Mouse (Mus musculus) left cerebral cortex, adult 2 months (tissue): Measurements from ENCODE around the gene Dlx5. TPM values are rescaled to one million over a fixed set of nuclear protein-coding genes. Genes with fewer than 3 reads are reported as not detected.

Experiments
- DNase-seq, 2 experiments: peaks; one replicate each; pipeline ENCODE4 v3.0.0; 2021 to 2022; ENCODE audit warnings: low spot score in 2 of 2, mixed read lengths in 1 of 2; ENCODE audit errors: extremely low spot score in 1 of 2
- H3K27ac ChIP-seq: fragments of 200-600 bp; 2 replicates; pipeline ENCODE4 v1.8.1; 2022
- H3K4me3 ChIP-seq: fragments of 200-600 bp; 2 replicates; pipeline ENCODE4 v1.8.1; 2022
- CTCF ChIP-seq: fragments of 200-600 bp; IDR thresholded peaks from 2 replicates; pipeline ENCODE4 v1.8.1; 2022; ENCODE audit warnings: antibody characterized with exemption, mild to moderate bottlenecking, moderate library complexity
- intact Hi-C: fragments of 180-260 bp; cut with DNase I; formaldehyde crosslinking; loops from one replicate; pipeline ENCODE4 v1.15.1; 2025
- long read RNA-seq, 2 experiments: library from polyadenylated mRNA; stranded (forward); transcript quantifications; one replicate each; pipeline ENCODE4 v2.0.0; 2021; ENCODE audit warnings: borderline mapping rate in 2 of 2
- total RNA-seq, 2 experiments: library from RNA; stranded (reverse); gene quantifications; 2 replicates each; pipeline ENCODE4 v1.2.3; 2021

Gene Dlx5
- total RNA-seq, result 1 to 10 TPM; 5.6 to 8.9 TPM
- long read RNA-seq, experiment 1, partial matches to known transcripts, result 0 of 3 reads
- long read RNA-seq, experiment 1, other reads (novel, unspliced or antisense), result 0 of 3 reads
- long read RNA-seq, experiment 2, partial matches to known transcripts, result 0 of 4 reads
- long read RNA-seq, experiment 2, other reads (novel, unspliced or antisense), result 0 of 4 reads

DNA sequence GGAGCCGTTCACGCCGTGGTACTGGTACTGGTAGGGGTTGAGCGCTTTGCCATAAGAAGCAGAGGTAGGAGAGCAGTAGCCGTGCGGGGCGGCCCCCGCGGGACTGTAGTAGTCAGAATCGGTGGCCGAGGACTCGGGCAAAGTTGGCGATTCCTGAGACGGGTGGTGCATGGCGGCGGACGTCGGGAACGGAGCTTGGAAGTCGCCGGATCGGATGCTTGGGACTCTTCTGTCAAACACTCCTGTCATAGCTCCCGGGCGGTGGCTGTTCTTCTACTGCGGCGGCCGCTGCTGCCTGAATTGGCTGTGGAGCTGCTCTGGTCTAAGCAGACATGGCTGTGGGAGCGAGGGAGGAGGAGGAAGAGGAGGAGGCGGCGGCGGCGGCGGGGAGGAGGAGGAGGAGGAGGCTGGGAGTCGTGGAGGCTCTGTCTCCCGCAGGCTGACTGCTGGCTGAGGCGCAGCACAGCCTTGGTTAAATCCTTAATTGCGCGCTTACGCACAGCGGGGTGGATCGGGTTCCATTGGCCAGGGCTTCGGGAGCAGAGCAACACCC is at the start of gene Dlx5:
Dlx5 (minus strand) TSS at position 448 of the 553 bp plus-strand sequence.
- TF ChIP-seq CTCF, result no peak
- no peak within 1 kb of the TSS; the same call in 1 of the 2 replicates for H3K27ac ChIP-seq
- peak within 1 kb of the TSS; percentile 44 for H3K4me3 ChIP-seq
- peak in 1 of 2 experiments; percentile 63 for DNase-seq
- intact Hi-C loops, result loop anchor here (10.0 kb wide), 2 partner anchors 667 to 777 kb away; partner anchors contain the start of gene Slc25a13

- TF ChIP-seq CTCF, result no peak
- DNase-seq, result no peak
- H3K27ac ChIP-seq, result no peak overlapping the region
- intact Hi-C loops, result no loop called here
- no peak overlapping the region for H3K4me3 ChIP-seq
These were observed 49.6 kb upstream of the Dlx5 start for GRCm38 (mm10) chr6:6931507-6931906.

GRCm38 (mm10) chr6:6930831-6931230 is 48.9 kb upstream of the Dlx5 start:
- TF ChIP-seq CTCF, result no peak
- H3K4me3 ChIP-seq, result no peak overlapping the region
- no peak overlapping the region for H3K27ac ChIP-seq
- intact Hi-C loops, result no loop called here
- DNase-seq, result no peak

DNA sequence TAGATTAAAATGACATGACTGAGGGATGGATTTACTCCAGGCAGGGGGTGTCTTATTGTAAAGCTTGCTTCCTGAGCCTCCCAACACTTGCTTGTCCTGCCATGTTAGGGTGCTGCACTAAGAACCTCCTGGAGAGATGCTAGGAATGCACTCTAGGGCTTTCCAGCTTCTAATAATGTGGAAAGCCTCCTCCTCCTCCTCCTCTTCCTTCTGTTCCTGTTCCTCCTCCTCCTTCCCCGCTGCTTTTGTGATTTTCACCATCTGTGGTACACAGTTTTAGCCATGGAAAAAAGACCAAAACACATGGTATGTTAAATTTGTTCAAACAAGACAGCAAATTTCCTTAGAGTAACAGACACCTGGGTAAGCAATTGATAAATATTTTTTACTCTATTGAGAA is 43.4 kb upstream of the Dlx5 start:
- Histone ChIP-seq H3K4me3 (no peak overlapping the region), H3K27ac (no peak overlapping the region)
- DNase-seq, result no peak
- intact Hi-C loops, result no loop called here
- TF ChIP-seq CTCF, result no peak

GRCm38 (mm10) chr6:6917334-6917733 is 35.4 kb upstream of the Dlx5 start:
- DNase-seq, result no peak
- intact Hi-C loops, result loop anchor here (5.0 to 10.0 kb wide), 2 partner anchors 910 to 1273 kb away; no protein-coding TSS in a partner anchor
- TF ChIP-seq CTCF, result no peak
- Histone ChIP-seq H3K27ac (no peak overlapping the region), H3K4me3 (no peak overlapping the region)

DNA sequence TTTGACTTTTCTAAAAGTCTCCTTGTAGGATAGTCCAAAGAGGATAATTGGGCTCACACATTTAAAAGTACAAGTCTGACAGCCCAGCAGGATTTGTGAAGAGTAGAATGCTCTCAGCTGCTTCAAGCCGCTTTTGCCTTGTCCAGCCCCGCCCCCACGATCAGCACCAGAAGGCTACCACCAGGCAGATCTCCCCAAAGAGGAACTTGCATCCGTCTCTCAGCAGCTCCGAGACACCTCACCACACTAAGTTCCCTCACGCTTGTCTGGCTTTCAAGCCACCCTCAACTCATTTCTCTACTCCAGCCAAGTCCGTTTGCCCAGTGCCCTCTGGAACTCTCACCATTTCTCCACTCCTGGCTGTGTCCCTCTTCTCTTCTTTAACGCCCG is 33.6 kb upstream of the Dlx5 start:
- no peak overlapping the region for H3K27ac ChIP-seq
- TF ChIP-seq CTCF, result no peak
- no peak overlapping the region for H3K4me3 ChIP-seq
- intact Hi-C loops, result loop anchor here (2.0 to 10.0 kb wide), 3 partner anchors 908 to 1271 kb away; no protein-coding TSS in a partner anchor
- no peak for DNase-seq

- DNase-seq, result peak in 1 of 2 experiments; percentile 26
- intact Hi-C loops, result loop anchor here (2.0 to 10.0 kb wide), 3 partner anchors 908 to 1270 kb away; no protein-coding TSS in a partner anchor
- no peak overlapping the region for H3K27ac ChIP-seq
- no peak overlapping the region for H3K4me3 ChIP-seq
- peak; percentile 77 for TF ChIP-seq CTCF
These were observed 33.1 kb upstream of the Dlx5 start for GRCm38 (mm10) chr6:6914849-6915525.

DNA sequence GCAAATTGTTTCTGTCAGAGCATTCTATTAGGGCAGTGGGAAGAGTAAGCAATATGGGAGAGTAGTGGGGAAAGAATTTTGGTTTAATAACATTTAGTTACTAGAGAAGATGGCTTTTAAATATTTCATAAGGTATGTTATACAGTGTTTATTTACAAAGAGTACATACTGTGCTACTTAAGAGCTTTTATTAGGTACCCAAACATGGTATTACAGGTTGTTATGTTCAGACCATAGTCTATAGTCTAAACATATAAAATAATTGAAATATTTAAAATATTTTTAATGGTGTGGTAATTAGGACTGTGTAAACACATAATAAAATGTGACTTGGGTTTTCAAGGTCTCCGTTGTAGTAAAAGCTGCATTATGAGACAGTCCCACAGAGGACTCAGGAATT is 32.4 kb upstream of the Dlx5 start:
- no peak overlapping the region for H3K27ac ChIP-seq
- no peak for DNase-seq
- intact Hi-C loops, result loop anchor here (2.0 to 10.0 kb wide), 2 partner anchors 1056 to 1270 kb away; no protein-coding TSS in a partner anchor
- no peak overlapping the region for H3K4me3 ChIP-seq
- no peak for TF ChIP-seq CTCF

DNA sequence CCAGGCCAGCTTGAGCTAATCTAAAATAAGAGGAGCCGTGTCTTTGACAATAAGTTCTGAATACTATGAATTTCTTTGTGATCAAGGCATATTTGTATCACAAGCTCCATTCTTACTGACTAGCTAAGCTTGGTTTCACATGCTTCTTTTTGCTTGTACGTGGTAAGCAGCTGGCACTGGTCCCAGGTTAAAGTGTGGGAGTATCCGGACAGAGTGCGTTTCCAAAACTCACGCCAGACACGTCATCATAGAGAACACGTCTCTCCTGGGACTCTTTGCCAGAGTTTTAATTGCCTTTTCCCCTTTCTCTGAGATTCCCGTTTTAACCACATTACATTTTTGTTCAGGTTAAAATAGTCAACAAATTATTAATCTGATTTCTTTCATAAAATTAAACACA is 27.7 kb upstream of the Dlx5 start:
- H3K27ac ChIP-seq, result no peak overlapping the region
- intact Hi-C loops, result no loop called here
- no peak for DNase-seq
- TF ChIP-seq CTCF, result no peak
- H3K4me3 ChIP-seq, result no peak overlapping the region

DNA sequence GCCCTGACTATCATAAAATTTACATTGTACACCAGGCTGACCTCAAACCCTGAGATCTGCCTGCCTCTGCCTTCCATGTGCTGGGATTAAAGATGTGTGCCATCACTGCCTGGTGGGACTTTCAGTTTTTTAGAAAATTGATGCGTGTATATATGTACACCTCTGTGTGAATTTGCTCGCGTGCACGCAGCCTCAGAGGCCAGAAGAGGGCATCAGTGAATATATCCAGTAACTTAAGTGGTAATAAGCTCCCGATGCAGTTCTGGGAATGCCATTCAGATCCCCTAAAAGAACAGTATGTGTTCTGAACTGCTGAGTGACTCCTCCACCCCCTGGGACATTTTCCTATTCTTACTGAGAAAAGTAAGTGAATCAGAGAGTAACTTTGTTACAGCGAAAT is 8.2 kb upstream of the Dlx5 start:
- no peak for DNase-seq
- TF ChIP-seq CTCF, result peak; percentile 6; the same call in 1 of the 2 replicates
- no peak overlapping the region for H3K27ac ChIP-seq
- no peak overlapping the region for H3K4me3 ChIP-seq
- intact Hi-C loops, result no loop called here

GRCm38 (mm10) chr6:6886225-6886624 is 4.3 kb upstream of the Dlx5 start:
- Histone ChIP-seq H3K4me3 (no peak overlapping the region), H3K27ac (no peak overlapping the region)
- DNase-seq, result no peak
- intact Hi-C loops, result loop anchor here (10.0 kb wide), 2 partner anchors 671 to 781 kb away; partner anchors contain the start of gene Slc25a13
- TF ChIP-seq CTCF, result no peak

GRCm38 (mm10) chr6:6884897-6885296 is 3.0 kb upstream of the Dlx5 start:
- no peak overlapping the region for H3K27ac ChIP-seq
- TF ChIP-seq CTCF, result peak; percentile 79
- intact Hi-C loops, result loop anchor here (1.0 to 10.0 kb wide), 4 partner anchors 670 to 1026 kb away; partner anchors contain the start of gene Slc25a13
- peak; percentile 65 for DNase-seq
- no peak overlapping the region for H3K4me3 ChIP-seq
